Mouse (Mus musculus): Measurements from ENCODE around the gene Syt8.

Gene Syt8

DNA sequence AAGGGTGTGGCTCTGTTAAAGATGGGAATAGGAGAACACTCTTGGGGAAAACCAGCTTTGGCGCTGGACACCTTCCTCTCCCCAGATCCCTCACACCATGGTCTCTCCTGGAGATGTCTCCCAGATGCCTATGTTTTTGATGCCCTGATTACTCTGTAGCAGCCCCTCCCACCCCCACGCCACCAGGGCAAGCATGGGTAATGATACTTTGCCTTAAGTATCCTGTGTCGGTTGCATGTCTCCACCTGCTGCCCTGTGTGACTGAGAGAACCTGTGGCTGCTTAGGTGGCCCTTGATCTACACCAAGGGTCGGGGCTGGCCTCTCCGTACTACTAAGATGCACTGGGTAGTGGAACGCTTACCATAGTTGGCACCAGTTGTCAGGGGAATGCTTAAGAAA is 43.4 kb downstream of the Syt8 start:
- DNase-seq, result no peak

DNA sequence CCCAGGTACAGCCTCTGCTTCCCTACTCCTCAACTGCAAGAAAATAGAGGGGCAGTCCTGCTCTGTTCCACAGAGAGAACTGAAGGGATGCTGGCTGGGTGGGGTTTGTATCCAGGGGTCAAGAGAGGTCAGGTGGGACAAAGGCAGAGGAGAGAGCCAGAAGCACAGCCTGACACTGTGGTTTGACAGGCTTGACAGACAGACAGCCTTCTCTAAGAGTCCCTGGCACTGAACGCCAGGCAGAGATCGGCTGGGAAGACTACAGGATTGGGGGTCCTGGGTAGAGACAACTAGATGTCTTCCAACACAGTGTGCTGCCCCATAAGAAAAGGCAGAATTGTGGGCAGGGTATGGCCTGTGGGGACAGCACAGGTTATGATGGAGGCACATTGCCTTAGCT is 43.9 kb downstream of the Syt8 start:
- no peak for DNase-seq

- DNase-seq, result no peak
Measured at GRCm38 (mm10) chr7:142479307-142479706, 44.7 kb downstream of the Syt8 start.

DNA sequence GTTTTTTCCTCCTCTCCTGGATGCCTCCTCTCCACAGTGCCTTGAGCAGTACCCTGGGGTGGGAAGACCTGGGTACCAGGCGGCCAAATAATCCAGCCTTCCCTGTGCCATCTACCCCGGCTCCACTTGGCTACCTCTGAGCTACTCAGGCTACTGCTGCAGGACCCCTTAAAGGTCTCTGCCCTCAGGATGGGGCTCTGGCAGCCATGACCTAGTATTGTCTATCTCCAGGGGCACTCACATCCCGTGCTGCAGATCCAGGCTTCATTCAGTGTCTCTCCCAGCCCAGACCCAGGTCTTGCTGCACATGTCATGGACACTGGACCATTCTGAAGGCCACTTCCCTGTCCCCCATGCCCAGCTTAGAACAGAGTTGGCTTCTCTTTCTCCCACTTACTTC is 45.2 kb downstream of the Syt8 start:
- DNase-seq, result no peak

DNA sequence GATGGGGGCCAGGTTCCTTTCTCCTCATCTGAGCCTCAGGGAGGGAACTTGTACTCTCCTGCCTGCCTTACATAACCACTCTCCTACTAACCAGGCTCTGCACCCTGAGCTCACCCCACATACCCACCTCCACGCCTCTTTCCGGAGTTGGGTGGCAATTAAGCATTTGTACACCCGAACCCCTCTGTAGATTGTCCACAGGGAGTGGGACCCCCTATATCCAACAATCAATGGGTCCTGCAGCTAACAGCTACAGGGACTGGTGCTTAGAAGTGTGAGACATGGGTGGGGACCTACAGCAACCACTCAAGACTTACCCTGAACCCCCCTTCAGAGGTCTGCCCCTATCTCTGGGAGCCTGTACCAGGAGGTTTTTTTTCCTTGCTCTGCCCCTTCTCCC is 46.0 kb downstream of the Syt8 start:
- DNase-seq, result no peak

GRCm38 (mm10) chr7:142481186-142481567 is 46.5 kb downstream of the Syt8 start:
- peak in 1 of 2 experiments; percentile 38 for DNase-seq

GRCm38 (mm10) chr7:142481568-142482255 is 47.1 kb downstream of the Syt8 start:
- no peak for DNase-seq

- no peak for DNase-seq
Measured at GRCm38 (mm10) chr7:142482256-142482609, 47.6 kb downstream of the Syt8 start.

GRCm38 (mm10) chr7:142483136-142483535 is 48.5 kb downstream of the Syt8 start:
- no peak for DNase-seq

GRCm38 (mm10) chr7:142484780-142485179 is 50.1 kb downstream of the Syt8 start:
- no peak for DNase-seq

DNA sequence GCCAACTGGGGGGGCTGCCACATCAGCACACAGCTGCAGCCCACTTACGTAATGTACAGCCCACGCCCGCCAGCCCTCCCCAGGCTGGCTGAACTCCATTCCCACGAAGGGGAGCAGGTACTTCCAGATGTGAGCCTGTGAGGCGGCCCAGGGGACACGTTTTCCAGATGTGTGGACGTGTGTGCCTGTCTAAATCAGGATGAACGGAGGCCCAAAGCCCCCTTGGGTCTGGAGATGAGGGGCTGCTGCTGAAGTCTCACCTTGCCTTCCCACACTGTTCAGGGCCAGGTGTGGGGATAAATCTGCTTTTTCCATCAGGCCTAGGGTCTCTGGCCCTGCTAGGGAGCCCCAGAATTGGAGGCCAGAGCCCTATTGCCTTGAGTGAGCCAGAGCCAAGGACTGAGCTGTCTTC is 52.1 kb downstream of the Syt8 start:
- no peak for DNase-seq

DNA sequence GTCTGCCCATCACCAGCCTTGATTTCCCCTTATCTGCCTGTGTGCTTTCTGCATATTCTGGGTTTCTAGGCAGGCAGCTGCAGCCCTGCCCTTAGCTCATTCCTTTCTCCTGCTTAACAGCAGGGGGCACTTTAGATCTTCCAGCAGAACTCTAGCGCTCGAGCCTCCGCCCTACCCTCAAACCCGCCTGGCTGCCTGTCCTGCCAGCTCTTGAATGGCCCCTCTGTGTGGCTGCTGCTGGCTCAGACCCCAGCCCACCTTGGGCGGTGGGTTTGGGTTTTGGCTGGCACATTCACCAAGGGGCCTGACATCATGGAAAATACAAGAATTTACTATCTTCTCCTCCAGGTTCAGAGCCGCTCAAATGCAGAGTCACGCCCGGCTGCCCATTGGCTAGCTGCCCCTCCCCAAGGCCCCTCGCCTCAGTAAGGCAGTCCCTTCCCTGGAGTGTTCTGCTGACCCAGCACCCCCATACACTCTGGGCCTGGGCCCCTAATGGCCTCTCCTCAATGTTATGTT is 52.8 kb downstream of the Syt8 start:
- DNase-seq, result no peak

GRCm38 (mm10) chr7:142488053-142488452 is 53.4 kb downstream of the Syt8 start:
- no peak for DNase-seq
